Mouse (Mus musculus): Measurements from ENCODE around the gene 4933406M09Rik.

- TF ChIP-seq EP300 (IDR thresholded peaks at IDR 0.05) (no peak), CTCF (IDR thresholded peaks at IDR 0.05) (no peak)
Measured at GRCm38 (mm10) chr1:134361195-134361856, 24.4 kb upstream of the 4933406M09Rik start.
